Mouse (Mus musculus) E14TG2a.4 (cell line): ENCODE measurements at regions not wholly inside any gene's neighbourhood (a gene's known extent, or its start where the extent isn't known, plus 50 kb on each side); places are given as distances from the start of the nearest gene placed in this dataset.

Experiments
- H3K27me3 ChIP-seq: 2 replicates; pipeline ENCODE4 v1.6.1; 2014; ENCODE audit warnings: low read length, control low read depth; ENCODE audit not compliant: insufficient read depth
- H3K36me3 ChIP-seq: 2 replicates; pipeline ENCODE4 v1.6.1; 2014; ENCODE audit warnings: low read length, control low read depth; ENCODE audit not compliant: insufficient read depth
- H3K4me1 ChIP-seq: replicated peaks from 2 replicates; pipeline ENCODE4 v1.6.1; 2014; ENCODE audit warnings: low read depth, low read length, control low read depth
- H3K4me3 ChIP-seq: replicated peaks from 2 replicates; pipeline ENCODE4 v1.5.1; 2014; ENCODE audit warnings: mild to moderate bottlenecking, low read length
- H3K9me3 ChIP-seq: 2 replicates; pipeline ENCODE4 v1.6.1; 2014; ENCODE audit warnings: low read length, control low read depth
- CTCF ChIP-seq: conservative IDR thresholded peaks from 2 replicates; pipeline ENCODE4 v1.5.1; 2014; ENCODE audit warnings: low read length
- NANOG ChIP-seq: IDR thresholded peaks from 2 replicates; pipeline ENCODE4 v1.6.1; 2014; ENCODE audit warnings: borderline replicate concordance, low read length, mixed read lengths
- POU5F1 ChIP-seq: IDR thresholded peaks from 2 replicates; pipeline ENCODE4 v1.6.1; 2014; ENCODE audit warnings: low read length, borderline replicate concordance

DNA sequence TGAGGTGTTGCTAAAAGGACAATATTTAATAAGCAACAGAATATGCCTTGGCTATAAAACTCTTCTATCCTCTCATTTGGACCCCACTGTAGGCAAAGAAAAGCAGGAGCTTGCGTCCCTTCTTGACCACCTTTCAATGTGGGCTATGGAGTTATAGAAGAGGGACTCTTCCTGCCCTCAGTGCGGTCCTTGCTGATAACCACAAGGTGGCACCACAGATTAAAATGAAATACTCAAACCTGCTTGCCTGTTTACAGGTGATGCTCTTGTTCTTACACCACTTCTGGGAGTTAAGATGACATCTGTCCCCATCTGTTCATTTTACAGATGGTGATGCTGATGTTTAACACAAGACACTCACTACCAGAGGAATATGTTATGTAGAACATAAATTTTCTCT is 291.1 kb upstream of the Pappa start:
- Histone ChIP-seq H3K9me3 (no peaks in the 10 kb centered on the region), H3K4me1 (no peaks in the 10 kb centered on the region), H3K4me3 (no peak overlapping the region), H3K27me3 (no peaks in the 10 kb centered on the region), H3K36me3 (no peaks in the 10 kb centered on the region)
- TF ChIP-seq CTCF, result peak; percentile 35
- TF ChIP-seq NANOG, result no peak

- Histone ChIP-seq H3K9me3 (no peaks in the 10 kb centered on the region), H3K4me3 (no peak overlapping the region), H3K4me1 (no peaks in the 10 kb centered on the region), H3K36me3 (no peaks in the 10 kb centered on the region), H3K27me3 (no peaks in the 10 kb centered on the region)
- TF ChIP-seq NANOG (no peak), POU5F1 (no peak), CTCF (no peak)
Observed at GRCm38 (mm10) chr4:64874521-64874920, 249.5 kb upstream of the Pappa start.

DNA sequence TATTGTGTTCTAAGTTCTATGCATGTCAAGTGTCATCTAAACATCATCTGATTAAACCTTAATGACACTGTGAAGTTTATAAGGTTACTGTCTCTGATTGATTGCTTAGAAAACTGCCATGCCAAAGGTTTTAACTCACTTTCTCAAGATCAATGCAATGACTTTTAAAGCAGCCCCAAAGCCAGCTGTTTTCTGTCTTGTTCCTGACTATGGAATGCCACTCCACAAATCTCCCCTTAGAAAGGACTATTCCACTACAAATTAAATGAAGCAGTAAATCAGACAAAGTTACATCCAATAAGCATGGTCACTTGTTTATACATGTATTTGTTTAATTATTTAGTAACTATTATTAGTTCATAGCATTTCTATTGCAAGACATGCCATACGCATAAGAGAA is 247.1 kb upstream of the Pappa start:
- H3K27me3 ChIP-seq, result no peaks in the 10 kb centered on the region
- no peaks in the 10 kb centered on the region for H3K36me3 ChIP-seq
- H3K9me3 ChIP-seq, result no peaks in the 10 kb centered on the region
- TF ChIP-seq CTCF (no peak), POU5F1 (no peak), NANOG (no peak)
- H3K4me3 ChIP-seq, result no peak overlapping the region
- H3K4me1 ChIP-seq, result no peaks in the 10 kb centered on the region

DNA sequence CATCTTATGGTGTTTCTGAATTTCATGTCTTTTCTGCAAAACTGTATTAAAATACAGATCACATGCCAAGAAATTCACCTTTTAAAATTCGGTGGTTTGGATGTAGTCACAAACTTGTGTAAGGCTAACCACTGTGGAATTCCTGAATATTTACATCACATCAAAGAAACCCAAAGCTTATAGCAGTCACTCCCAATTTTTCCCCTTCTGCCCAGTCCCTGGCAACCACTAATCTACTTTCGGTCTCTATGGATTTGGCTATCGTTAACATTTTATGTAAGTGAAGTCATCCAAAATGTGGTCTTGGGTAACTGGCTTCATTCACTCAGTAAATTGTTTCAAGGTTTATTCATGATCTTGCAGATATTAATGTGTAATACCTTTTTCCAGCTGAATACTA is 226.0 kb upstream of the Pappa start:
- no peak overlapping the region for H3K4me3 ChIP-seq
- no peaks in the 10 kb centered on the region for H3K4me1 ChIP-seq
- TF ChIP-seq NANOG (no peak), CTCF (no peak), POU5F1 (no peak)
- no peaks in the 10 kb centered on the region for H3K36me3 ChIP-seq
- no peaks in the 10 kb centered on the region for H3K27me3 ChIP-seq
- no peaks in the 10 kb centered on the region for H3K9me3 ChIP-seq

- no peak for TF ChIP-seq CTCF
- TF ChIP-seq POU5F1, result no peak
- no peak for TF ChIP-seq NANOG
- no peak overlapping the region for H3K4me3 ChIP-seq
- no peaks in the 10 kb centered on the region for H3K9me3 ChIP-seq
- no peaks in the 10 kb centered on the region for H3K36me3 ChIP-seq
- H3K4me1 ChIP-seq, result no peaks in the 10 kb centered on the region
- no peaks in the 10 kb centered on the region for H3K27me3 ChIP-seq
Observed at GRCm38 (mm10) chr4:64901091-64901845, 222.7 kb upstream of the Pappa start.

DNA sequence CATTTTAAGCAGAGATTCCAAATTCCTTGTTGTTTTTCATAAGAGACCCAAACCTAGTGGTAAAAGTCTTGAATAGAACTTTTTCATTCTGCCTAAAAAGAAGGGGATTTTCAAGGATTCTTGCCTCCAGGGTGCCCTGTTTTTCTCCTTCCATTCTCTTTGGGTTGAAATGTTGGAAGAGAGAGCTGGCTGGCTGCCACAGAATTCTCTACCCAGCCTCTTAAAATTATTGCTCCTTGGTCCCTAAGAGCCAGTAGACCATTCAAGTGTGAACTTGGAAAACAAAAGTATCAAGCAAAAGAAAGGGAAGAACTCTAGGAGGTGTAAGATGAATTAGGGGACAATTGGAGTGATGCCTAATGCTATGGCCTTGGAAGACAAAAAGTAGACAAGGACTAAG is 200.2 kb upstream of the Pappa start:
- TF ChIP-seq POU5F1 (no peak), NANOG (no peak), CTCF (no peak)
- no peaks in the 10 kb centered on the region for H3K36me3 ChIP-seq
- no peaks in the 10 kb centered on the region for H3K4me1 ChIP-seq
- H3K9me3 ChIP-seq, result no peaks in the 10 kb centered on the region
- H3K27me3 ChIP-seq, result no peaks in the 10 kb centered on the region
- H3K4me3 ChIP-seq, result no peak overlapping the region

DNA sequence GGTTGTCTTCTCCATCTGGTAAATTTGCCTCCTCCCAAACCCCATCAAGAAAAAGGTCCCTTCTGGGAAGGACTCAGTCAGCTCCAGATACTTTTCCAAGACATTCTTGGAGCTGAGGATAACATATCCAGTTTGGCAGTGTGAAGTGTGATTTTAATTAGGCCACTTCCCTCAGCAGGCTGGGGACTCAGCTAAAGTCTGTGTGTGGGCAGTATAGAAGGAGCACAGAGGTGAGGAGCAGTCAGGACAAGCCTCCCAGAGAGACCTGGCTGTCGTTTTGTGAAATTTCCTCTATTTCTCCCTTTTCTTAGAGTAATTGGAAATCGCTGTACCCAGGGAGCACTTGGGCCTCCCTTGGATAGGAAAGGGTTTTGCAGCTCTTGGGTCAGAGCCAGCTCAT is 195.4 kb upstream of the Pappa start:
- TF ChIP-seq NANOG (no peak), CTCF (no peak), POU5F1 (no peak)
- no peaks in the 10 kb centered on the region for H3K36me3 ChIP-seq
- no peaks in the 10 kb centered on the region for H3K9me3 ChIP-seq
- no peaks in the 10 kb centered on the region for H3K27me3 ChIP-seq
- no peaks in the 10 kb centered on the region for H3K4me1 ChIP-seq
- no peak overlapping the region for H3K4me3 ChIP-seq

- Histone ChIP-seq H3K4me3 (no peak overlapping the region), H3K4me1 (no peaks in the 10 kb centered on the region), H3K27me3 (no peaks in the 10 kb centered on the region), H3K9me3 (no peaks in the 10 kb centered on the region), H3K36me3 (no peaks in the 10 kb centered on the region)
- TF ChIP-seq NANOG (no peak), POU5F1 (no peak), CTCF (no peak)
Observed at GRCm38 (mm10) chr4:64945547-64945946, 178.4 kb upstream of the Pappa start.

GRCm38 (mm10) chr4:64952651-64953050 is 171.3 kb upstream of the Pappa start:
- no peaks in the 10 kb centered on the region for H3K27me3 ChIP-seq
- no peaks in the 10 kb centered on the region for H3K9me3 ChIP-seq
- H3K4me3 ChIP-seq, result no peak overlapping the region
- no peak for TF ChIP-seq POU5F1
- TF ChIP-seq NANOG, result no peak
- TF ChIP-seq CTCF, result no peak
- H3K36me3 ChIP-seq, result no peaks in the 10 kb centered on the region
- H3K4me1 ChIP-seq, result no peaks in the 10 kb centered on the region
